Mouse (Mus musculus) heart, adult 9 months (tissue): ENCODE measurements at regions not wholly inside any gene's neighbourhood (a gene's known extent, or its start where the extent isn't known, plus 50 kb on each side); places are given as distances from the start of the nearest gene placed in this dataset.

ENCODE experiments used
- DNase-seq, 2 experiments: peaks; one replicate each; pipeline ENCODE4 v3.0.0; 2022; ENCODE audit warnings: low spot score in 2 of 2

GRCm38 (mm10) chr12:54577235-54577634 lies 79.1 kb downstream of the Sptssa start:
- DNase-seq = no peak

GRCm38 (mm10) chr12:54576821-54577220 lies 79.6 kb downstream of the Sptssa start:
- no peak for DNase-seq

GRCm38 (mm10) chr12:54572866-54573265 lies 83.5 kb downstream of the Sptssa start:
- no peak for DNase-seq

GRCm38 (mm10) chr12:54568078-54568931 lies 88.1 kb downstream of the Sptssa start:
- no peak for DNase-seq

- no peak for DNase-seq
Observed at GRCm38 (mm10) chr12:54567426-54567790, 89.0 kb downstream of the Sptssa start.

GRCm38 (mm10) chr12:54566532-54567425 lies 89.6 kb downstream of the Sptssa start:
- no peak for DNase-seq

- no peak for DNase-seq
Observed at GRCm38 (mm10) chr12:54561981-54562380, 94.4 kb downstream of the Sptssa start.

GRCm38 (mm10) chr12:54558106-54558505 lies 98.3 kb downstream of the Sptssa start:
- peak in 1 of 2 experiments; percentile 15 for DNase-seq

GRCm38 (mm10) chr12:54549659-54550058 lies 106.7 kb downstream of the Sptssa start:
- no peak for DNase-seq

- DNase-seq = peak; percentile 7 to 55
Observed at GRCm38 (mm10) chr12:54545821-54546608, 110.4 kb downstream of the Sptssa start.

GRCm38 (mm10) chr12:54538320-54538705 lies 118.1 kb downstream of the Sptssa start:
- DNase-seq = no peak

GRCm38 (mm10) chr12:54537690-54538319 lies 118.6 kb downstream of the Sptssa start:
- DNase-seq = no peak

GRCm38 (mm10) chr12:54537022-54537421 lies 119.4 kb downstream of the Sptssa start:
- no peak for DNase-seq

- DNase-seq = no peak
Observed at GRCm38 (mm10) chr12:54535556-54536516, 120.5 kb downstream of the Sptssa start.

- no peak for DNase-seq
Observed at GRCm38 (mm10) chr12:54534910-54535309, 121.5 kb downstream of the Sptssa start.

- no peak for DNase-seq
Observed at GRCm38 (mm10) chr12:54533134-54533533, 123.2 kb downstream of the Sptssa start.

GRCm38 (mm10) chr12:54532062-54532461 lies 124.3 kb downstream of the Sptssa start:
- DNase-seq = no peak

- no peak for DNase-seq
Observed at GRCm38 (mm10) chr12:54528046-54528445, 128.3 kb downstream of the Sptssa start.

GRCm38 (mm10) chr12:54527577-54527976 lies 128.8 kb downstream of the Sptssa start:
- DNase-seq = no peak

GRCm38 (mm10) chr12:54520406-54520805 lies 136.0 kb downstream of the Sptssa start:
- DNase-seq = no peak
